Mouse (Mus musculus) limb, embryonic 10.5 days (tissue): Measurements from ENCODE around the gene Ptprd. TPM values are rescaled to one million over a fixed set of nuclear protein-coding genes. Genes with fewer than 3 reads are reported as not detected.
"Not testable (repeated sequence)": the region's sequence is repeated elsewhere in the genome, so short reads cannot be mapped to it uniquely, and the experiment has no call there.

Experiments
- DNase-seq: peaks from one replicate; pipeline ENCODE4 v3.0.0-alpha.2; 2017; ENCODE audit warnings: low spot score
- H3K27ac ChIP-seq: fragments of 300-500 bp; sonication (generic); 2 replicates; pipeline ENCODE4 v1.5.1; 2016; ENCODE audit warnings: mild to moderate bottlenecking
- H3K27me3 ChIP-seq: fragments of 300-500 bp; sonication (generic); 2 replicates; pipeline ENCODE4 v1.6.1; 2016; ENCODE audit warnings: low read depth, mild to moderate bottlenecking; ENCODE audit not compliant: poor library complexity, severe bottlenecking
- H3K36me3 ChIP-seq: fragments of 300-500 bp; sonication (generic); 2 replicates; pipeline ENCODE4 v1.6.1; 2016; ENCODE audit warnings: mild to moderate bottlenecking, moderate library complexity
- H3K4me1 ChIP-seq: fragments of 300-500 bp; sonication (generic); 2 replicates; pipeline ENCODE4 v1.6.1; 2016
- H3K4me3 ChIP-seq: fragments of 300-500 bp; sonication (generic); 2 replicates; pipeline ENCODE4 v1.5.1; 2016; ENCODE audit warnings: mild to moderate bottlenecking, moderate library complexity
- H3K9me3 ChIP-seq: fragments of 300-500 bp; sonication (generic); replicated peaks from 2 replicates; pipeline ENCODE4 v1.6.1; 2016; ENCODE audit warnings: mild to moderate bottlenecking
- WGBS: fragments of 180-500 bp; shearing (Covaris S2); methylation state at CpG from one replicate; pipeline ENCODE4 v1.1.7; 2016; 5-methylcytosine and 5-hydroxymethylcytosine counted together
- polyA plus RNA-seq: library from polyadenylated mRNA; unstranded; fragments of >200 nt; fragmentation: Nextera tagmentation; extraction: Ambion mirVana; gene quantifications from 2 replicates; pipeline ENCODE4 v1.2.1, GENCODE M21; 2016

The Ptprd gene
- polyA plus RNA-seq, 1 experiment from 2014 or later: 15.6 TPM

DNA sequence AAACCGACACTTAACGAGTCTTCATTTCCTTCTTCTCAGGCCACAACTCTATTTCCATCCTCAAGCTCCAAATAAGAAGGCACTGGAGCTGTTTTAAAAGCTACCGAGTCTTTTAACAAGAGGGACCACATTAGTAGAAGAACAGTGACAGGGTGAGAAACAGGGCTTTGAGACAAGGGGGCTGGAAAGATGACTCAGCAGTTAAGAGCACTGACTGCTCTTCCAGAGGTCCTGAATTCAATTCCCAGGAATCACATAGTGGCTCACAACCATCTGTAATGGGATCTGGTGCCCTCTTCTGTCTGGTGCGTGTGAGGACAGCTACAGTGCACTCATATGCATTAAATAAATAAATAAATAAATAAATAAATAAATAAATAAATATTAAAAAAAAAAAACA is 2174.6 kb downstream of the Ptprd start:
- not testable (repeated sequence) for H3K4me1 ChIP-seq, DNase-seq, H3K36me3 ChIP-seq, H3K27me3 ChIP-seq, H3K4me3 ChIP-seq, H3K9me3 ChIP-seq, H3K27ac ChIP-seq
- 75% methylated on average over 4 of the region's 4 CpGs for WGBS

DNA sequence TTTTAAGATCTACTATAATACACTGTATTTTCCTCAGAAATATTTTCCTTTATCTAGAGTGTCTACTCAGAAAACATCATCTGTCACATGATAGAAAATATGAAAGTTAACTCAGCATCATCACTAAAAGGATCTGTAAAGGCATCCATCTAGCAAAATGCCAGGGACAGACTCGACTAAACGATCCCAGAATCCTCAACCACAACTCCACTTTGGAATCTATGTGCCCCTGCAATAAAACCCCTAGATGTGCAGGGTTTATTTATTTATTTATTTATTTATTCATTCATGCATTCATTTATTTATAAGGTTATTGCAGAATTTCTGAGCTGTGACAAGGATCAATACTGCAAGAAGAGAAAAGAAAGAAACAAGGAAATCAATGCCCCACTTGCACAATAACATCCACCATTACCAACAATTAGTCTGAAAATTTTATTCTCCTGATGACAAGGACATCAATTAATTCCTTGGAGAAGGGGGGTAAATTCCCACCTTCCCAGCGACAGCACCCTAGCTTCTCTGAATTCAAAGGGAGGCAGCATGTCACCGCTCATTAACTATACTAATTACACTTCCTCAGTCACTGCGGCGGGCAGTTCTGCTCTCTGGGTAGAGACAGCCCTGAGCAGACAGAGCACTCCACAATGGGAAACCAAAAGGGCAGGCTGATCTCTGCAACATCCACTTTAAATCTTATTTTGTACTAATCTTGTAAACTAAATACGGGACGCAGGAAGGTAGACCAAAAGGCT is 2186.0 kb downstream of the Ptprd start:
- Histone ChIP-seq H3K9me3 (no peaks in the 10 kb centered on the region), H3K4me1 (peaks cover 11% of the 10 kb centered on the region; the same call in 1 of the 2 replicates), H3K27ac (no peak overlapping the region), H3K36me3 (no peaks in the 10 kb centered on the region), H3K4me3 (no peak overlapping the region), H3K27me3 (peaks cover 4% of the 10 kb centered on the region)
- WGBS: 58% methylated on average over 8 of the region's 8 CpGs
- DNase-seq: no peak

DNA sequence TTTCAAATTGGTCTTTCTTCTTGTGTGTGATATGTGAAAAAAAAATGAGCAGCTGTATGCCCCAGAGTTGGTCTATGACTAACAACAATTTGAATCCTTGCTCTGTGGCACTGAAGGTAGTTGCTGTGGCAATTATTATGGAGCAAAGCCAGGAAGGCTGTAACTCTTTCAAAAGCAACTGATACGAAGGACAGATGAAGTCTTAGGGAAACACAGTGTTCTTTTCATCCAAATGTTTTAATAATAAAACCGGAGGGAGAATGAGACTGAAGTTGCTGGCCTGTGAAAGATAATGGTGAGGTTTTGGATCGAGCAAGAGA is 2187.3 kb downstream of the Ptprd start:
- Histone ChIP-seq H3K9me3 (no peaks in the 10 kb centered on the region), H3K4me3 (no peak overlapping the region), H3K27ac (no peak overlapping the region), H3K36me3 (no peaks in the 10 kb centered on the region), H3K27me3 (peaks cover 12% of the 10 kb centered on the region), H3K4me1 (peaks cover 11% of the 10 kb centered on the region; the same call in 1 of the 2 replicates)
- DNase-seq: no peak
- WGBS: 84% methylated on average over 3 of the region's 3 CpGs

DNA sequence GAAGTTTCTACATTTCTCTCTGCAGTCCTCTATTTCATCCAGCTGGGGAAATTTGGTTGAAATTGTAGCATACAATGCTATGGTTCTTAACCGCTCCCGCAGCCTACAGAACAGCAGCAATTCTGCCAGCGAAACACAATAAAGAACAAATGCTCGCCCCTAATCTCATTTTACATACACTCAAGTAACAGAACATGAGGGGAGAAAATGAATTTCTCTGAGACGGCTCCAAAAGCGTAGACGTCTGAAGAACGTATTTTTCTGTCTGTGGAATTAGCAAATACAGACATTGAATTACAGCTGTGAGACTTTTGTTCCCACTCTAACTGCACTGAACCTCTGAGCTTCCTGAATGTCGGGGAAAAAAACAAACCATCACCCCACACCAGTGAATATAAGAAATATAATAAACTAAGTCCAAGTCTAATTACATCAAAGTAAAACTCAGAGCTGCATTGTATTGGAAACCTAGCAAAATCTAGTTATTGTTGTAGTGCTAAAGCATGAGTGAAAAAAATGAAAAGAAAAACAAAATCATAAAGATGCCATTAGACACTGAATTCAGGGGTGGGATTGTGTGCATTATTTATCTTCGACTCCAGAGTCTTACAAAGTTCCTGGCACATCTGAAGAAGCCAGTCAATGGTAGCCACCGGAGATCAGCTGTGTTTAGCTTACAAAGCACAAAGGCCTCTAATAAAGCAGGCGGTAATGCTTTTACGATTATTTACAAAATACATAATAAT is 2187.8 kb downstream of the Ptprd start:
- H3K27ac ChIP-seq: no peak overlapping the region
- peaks cover 14% of the 10 kb centered on the region for H3K27me3 ChIP-seq
- no peaks in the 10 kb centered on the region for H3K36me3 ChIP-seq
- DNase-seq: no peak
- H3K4me3 ChIP-seq: no peak overlapping the region
- H3K9me3 ChIP-seq: no peaks in the 10 kb centered on the region
- WGBS: 86% methylated on average over 13 of the region's 13 CpGs
- peaks cover 11% of the 10 kb centered on the region; the same call in 1 of the 2 replicates for H3K4me1 ChIP-seq

DNA sequence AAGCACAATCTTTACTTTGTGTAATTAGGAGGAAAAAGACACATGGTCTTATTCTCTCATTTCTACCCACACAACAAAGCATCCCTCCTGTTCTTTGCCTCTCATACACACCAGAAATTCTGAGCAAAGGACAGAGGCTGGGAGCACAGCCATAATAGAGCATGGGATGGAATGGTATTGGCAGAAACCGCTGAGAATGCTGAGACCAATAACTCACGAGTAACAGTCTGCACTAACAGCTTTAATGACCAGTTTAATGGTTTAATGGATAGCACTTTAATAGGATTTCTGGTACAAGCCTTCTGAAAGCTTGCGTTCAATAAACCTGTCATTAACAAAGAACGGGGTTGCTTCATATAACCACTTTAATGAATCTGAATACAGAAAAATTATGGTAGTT is 2190.1 kb downstream of the Ptprd start:
- Histone ChIP-seq H3K36me3 (no peaks in the 10 kb centered on the region), H3K27ac (no peak overlapping the region), H3K4me1 (peaks cover 11% of the 10 kb centered on the region; the same call in 1 of the 2 replicates), H3K9me3 (no peaks in the 10 kb centered on the region), H3K4me3 (no peak overlapping the region), H3K27me3 (peaks cover 16% of the 10 kb centered on the region)
- 33% methylated on average over 4 of the region's 4 CpGs for WGBS
- DNase-seq: no peak

DNA sequence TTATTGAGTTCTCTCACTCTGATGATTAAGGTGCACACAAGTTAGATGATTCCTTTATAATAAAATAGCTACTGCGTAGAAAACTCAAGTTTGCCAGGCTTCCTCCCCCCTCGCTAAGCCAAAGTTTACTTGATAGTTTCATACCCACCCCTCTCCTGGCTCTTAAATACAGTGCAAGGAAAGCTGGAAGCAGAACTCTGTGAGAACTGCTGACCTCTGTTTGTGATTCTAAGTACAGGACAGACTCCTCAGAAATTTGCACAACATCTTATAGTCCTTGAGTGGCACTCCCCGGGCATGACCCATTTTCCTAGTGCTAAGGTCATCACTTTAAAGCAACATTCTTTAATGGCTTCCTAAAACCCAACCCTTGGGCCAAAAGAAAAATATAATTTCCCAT is 2196.7 kb downstream of the Ptprd start:
- 89% methylated on average over 3 of the region's 3 CpGs for WGBS
- Histone ChIP-seq H3K4me3 (no peak overlapping the region), H3K4me1 (no peaks in the 10 kb centered on the region), H3K9me3 (no peaks in the 10 kb centered on the region), H3K36me3 (no peaks in the 10 kb centered on the region), H3K27ac (no peak overlapping the region), H3K27me3 (peaks cover 13% of the 10 kb centered on the region; the same call in 1 of the 2 replicates)
- DNase-seq: no peak

DNA sequence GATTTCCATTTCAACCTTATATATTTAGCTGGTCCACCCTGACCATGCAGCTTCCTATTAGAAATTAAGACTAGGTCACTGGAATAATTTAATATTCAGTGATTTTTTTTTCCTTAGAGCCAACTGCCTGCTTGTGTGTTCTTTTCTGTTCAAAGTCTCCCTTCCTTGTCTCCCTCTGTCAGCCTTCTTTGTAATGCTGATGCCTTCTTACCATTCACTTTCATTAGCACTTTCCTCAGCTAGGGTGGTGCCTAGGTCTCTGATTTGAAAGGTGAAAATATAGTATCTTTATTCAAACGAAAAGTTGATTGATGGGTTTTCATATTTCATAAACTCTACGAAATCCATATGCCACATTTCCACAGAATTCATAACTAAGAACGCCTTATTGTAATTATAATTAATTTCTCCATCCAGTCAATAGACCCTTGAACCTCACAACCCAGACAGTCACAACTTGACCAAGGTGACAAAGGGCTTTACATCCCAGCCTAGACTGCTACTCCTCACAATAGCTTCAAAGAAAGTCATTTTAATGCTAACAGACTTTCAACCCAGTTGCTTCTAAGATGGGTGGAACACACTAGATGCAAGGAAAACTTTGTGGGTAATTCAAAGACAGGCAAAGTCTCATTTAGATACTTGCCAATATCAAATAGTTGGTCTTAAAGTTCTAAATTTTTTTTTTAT is 2197.5 kb downstream of the Ptprd start:
- H3K9me3 ChIP-seq: no peaks in the 10 kb centered on the region
- H3K4me3 ChIP-seq: no peak overlapping the region
- 53% methylated on average over 3 of the region's 3 CpGs for WGBS
- no peak overlapping the region for H3K27ac ChIP-seq
- H3K27me3 ChIP-seq: peaks cover 8% of the 10 kb centered on the region; the same call in 1 of the 2 replicates
- H3K4me1 ChIP-seq: no peaks in the 10 kb centered on the region
- no peaks in the 10 kb centered on the region for H3K36me3 ChIP-seq
- no peak for DNase-seq

DNA sequence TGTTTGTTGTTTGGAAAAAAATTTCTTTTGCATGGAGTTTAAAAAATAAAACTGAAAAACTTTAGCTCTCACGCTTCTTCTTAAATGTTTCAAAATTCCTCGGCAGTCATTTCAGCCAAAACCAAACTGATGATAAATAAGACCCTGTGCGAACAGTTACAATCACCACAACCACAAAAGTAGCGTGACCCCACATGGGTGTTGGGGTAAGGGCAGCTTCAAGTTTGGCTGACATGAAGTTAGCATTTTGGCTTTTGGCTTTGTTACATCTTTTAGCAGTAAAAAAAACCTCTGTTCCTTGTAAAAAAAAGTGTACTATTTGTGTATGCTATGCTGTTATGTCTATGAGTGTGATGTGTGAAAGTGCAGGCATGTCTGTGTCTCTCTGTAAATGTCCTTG is 2203.2 kb downstream of the Ptprd start:
- no peak for DNase-seq
- H3K36me3 ChIP-seq: no peaks in the 10 kb centered on the region
- 93% methylated on average over 4 of the region's 4 CpGs for WGBS
- no peak overlapping the region for H3K27ac ChIP-seq
- no peaks in the 10 kb centered on the region for H3K27me3 ChIP-seq
- no peak overlapping the region for H3K4me3 ChIP-seq
- H3K9me3 ChIP-seq: no peaks in the 10 kb centered on the region
- H3K4me1 ChIP-seq: peaks cover 10% of the 10 kb centered on the region; the same call in 1 of the 2 replicates

DNA sequence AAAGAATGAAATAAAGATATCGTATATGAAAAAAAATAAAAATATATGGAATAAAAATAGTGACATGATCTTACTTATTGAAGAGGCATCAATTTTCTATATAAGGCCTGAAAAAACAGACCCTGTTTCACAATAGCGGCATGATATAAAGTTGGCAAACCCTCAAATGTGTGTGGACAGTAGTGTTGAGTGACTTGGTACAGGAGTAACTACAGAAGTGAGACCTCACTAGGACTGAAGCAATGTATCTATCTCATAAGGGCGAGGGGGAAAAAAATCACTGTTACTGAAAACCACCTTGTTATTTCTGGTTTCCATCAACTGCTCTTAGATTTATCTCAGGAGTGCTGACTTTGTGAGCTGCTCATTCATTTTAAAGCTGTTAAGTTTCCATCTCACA is 2204.5 kb downstream of the Ptprd start:
- no peaks in the 10 kb centered on the region for H3K9me3 ChIP-seq
- H3K27ac ChIP-seq: no peak overlapping the region
- no peak overlapping the region for H3K4me3 ChIP-seq
- no peak for DNase-seq
- H3K36me3 ChIP-seq: no peaks in the 10 kb centered on the region
- 83% methylated on average over 3 of the region's 3 CpGs for WGBS
- H3K4me1 ChIP-seq: peaks cover 10% of the 10 kb centered on the region; the same call in 1 of the 2 replicates
- no peaks in the 10 kb centered on the region for H3K27me3 ChIP-seq

DNA sequence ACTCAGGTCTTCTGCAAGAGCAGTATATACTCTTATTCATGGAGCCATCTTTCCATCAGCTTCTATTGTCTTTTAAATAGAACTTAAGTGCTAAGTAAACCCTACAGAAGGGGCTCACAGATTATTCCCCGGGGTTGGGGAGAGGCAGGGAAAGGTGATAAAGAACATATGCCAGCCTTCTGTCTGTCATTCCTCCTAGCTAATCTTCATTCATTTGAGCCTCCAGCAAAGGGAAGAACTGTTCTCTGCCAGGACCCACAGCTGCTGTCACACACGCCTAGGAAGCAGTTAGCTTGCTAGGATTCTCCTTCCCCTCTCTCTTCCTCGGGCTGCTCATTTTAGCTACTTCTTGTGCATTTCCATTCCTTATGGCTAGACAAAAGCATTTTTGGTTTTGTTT is 2205.0 kb downstream of the Ptprd start:
- Histone ChIP-seq H3K9me3 (no peaks in the 10 kb centered on the region), H3K4me3 (no peak overlapping the region), H3K4me1 (peaks cover 10% of the 10 kb centered on the region; the same call in 1 of the 2 replicates), H3K27ac (no peak overlapping the region), H3K27me3 (no peaks in the 10 kb centered on the region), H3K36me3 (no peaks in the 10 kb centered on the region)
- WGBS: 31% methylated on average over 3 of the region's 3 CpGs
- no peak for DNase-seq

DNA sequence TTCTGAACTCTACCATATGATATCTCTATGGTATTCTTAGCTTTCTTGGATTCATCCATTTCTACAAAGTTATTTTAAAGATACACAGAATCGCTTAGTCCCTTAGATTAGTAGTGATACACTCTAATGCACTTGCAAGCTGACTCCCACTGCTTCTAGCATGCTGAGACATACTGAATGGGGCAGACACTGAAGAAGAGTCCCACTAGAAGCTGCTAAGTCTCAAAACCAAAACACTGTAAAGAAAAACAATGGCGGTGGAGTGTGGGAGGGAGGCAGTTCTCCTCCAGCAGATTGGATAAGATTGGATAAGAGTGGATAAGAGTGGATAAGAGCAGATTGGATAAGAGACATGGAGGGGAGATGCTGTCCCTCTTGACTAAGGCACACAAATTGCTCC is 2207.6 kb downstream of the Ptprd start:
- H3K27me3 ChIP-seq: no peaks in the 10 kb centered on the region
- no peak for DNase-seq
- 92% methylated on average over 2 of the region's 2 CpGs for WGBS
- no peak overlapping the region for H3K4me3 ChIP-seq
- H3K36me3 ChIP-seq: no peaks in the 10 kb centered on the region
- peaks cover 10% of the 10 kb centered on the region; the same call in 1 of the 2 replicates for H3K4me1 ChIP-seq
- H3K27ac ChIP-seq: no peak overlapping the region
- no peaks in the 10 kb centered on the region for H3K9me3 ChIP-seq

DNA sequence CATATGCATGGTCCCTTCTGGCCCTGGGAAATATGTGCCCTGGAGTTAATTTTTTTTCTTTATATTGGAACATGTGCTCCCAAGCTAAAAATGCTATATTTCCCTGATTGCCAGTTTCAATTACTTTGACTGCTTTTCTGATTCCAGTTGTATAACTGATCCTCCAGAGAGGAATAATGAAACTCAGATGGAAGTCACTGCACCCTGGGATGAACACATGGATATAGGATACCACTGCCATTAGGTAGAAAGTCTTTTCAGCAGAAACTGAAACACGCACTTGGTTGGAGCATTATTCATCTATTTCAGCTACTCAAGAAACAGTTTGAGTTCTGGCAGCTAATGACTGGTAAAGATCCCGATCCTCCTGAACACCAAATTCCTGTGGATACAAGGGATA is 2211.5 kb downstream of the Ptprd start:
- Histone ChIP-seq H3K9me3 (no peaks in the 10 kb centered on the region), H3K27ac (no peak overlapping the region), H3K4me3 (no peak overlapping the region), H3K27me3 (no peaks in the 10 kb centered on the region), H3K36me3 (no peaks in the 10 kb centered on the region), H3K4me1 (peaks cover 4% of the 10 kb centered on the region; the same call in 1 of the 2 replicates)
- DNase-seq: no peak
- 86% methylated on average over 2 of the region's 2 CpGs for WGBS

DNA sequence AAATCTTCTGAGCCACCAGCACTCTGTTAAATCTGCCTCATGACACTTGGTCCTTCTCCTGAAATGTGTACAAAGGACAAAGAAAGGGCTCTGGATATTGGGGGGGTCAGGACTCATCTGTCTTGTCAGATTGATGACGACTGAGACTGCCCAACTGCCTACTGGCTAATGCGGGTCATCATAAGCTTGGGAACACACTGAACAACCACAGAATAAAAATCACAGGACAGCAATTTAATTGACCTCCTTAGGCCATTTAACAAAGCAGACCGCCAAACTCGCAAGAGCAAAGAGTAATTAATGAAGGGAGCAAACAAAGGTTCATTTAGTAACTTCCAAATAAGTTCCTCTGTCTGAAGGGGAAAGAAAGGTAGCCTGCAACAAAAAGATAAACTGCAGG is 2215.9 kb downstream of the Ptprd start:
- 70% methylated on average over 4 of the region's 4 CpGs for WGBS

More for the DNA sequence above, 2215.9 kb downstream of the Ptprd start:
- Histone ChIP-seq H3K4me1 (no peaks in the 10 kb centered on the region), H3K36me3 (no peaks in the 10 kb centered on the region), H3K27me3 (no peaks in the 10 kb centered on the region), H3K4me3 (no peak overlapping the region), H3K9me3 (no peaks in the 10 kb centered on the region), H3K27ac (no peak overlapping the region)
- no peak for DNase-seq
